Mouse (Mus musculus) embryonic facial prominence, embryonic 13.5 days (tissue): Measurements from ENCODE around the gene Fam207a. TPM values are rescaled to one million over a fixed set of nuclear protein-coding genes. Genes with fewer than 3 reads are reported as not detected.

Experiments
- ATAC-seq: fragments of 200-750 bp; cut with Nextera tagmentation; 2 replicates; pipeline ENCODE4 v1.8.0; 2017; ENCODE audit warnings: low read depth; ENCODE audit not compliant: insufficient number of reproducible peaks, insufficient read depth, low FRiP score, low TSS enrichment
- H3K27ac ChIP-seq: fragments of 300-500 bp; sonication (generic); 2 replicates; pipeline ENCODE4 v1.5.1; 2015; ENCODE audit warnings: moderate library complexity, mild to moderate bottlenecking, inconsistent platforms
- H3K27me3 ChIP-seq: fragments of 300-500 bp; sonication (generic); 2 replicates; pipeline ENCODE4 v1.6.1; 2015; ENCODE audit warnings: mild to moderate bottlenecking, inconsistent platforms
- H3K36me3 ChIP-seq: fragments of 300-500 bp; sonication (generic); 2 replicates; pipeline ENCODE4 v1.6.1; 2015; ENCODE audit warnings: mild to moderate bottlenecking, inconsistent platforms
- H3K4me1 ChIP-seq: fragments of 300-500 bp; sonication (generic); 2 replicates; pipeline ENCODE4 v1.6.1; 2015; ENCODE audit warnings: inconsistent platforms
- H3K4me2 ChIP-seq: fragments of 300-500 bp; sonication (generic); 2 replicates; pipeline ENCODE4 v1.6.1; 2015; ENCODE audit warnings: moderate library complexity, mild to moderate bottlenecking, inconsistent platforms
- H3K4me3 ChIP-seq: fragments of 300-500 bp; sonication (generic); 2 replicates; pipeline ENCODE4 v1.5.1; 2015; ENCODE audit warnings: mild to moderate bottlenecking, inconsistent platforms
- H3K9ac ChIP-seq: fragments of 300-500 bp; sonication (generic); 2 replicates; pipeline ENCODE4 v1.6.1; 2015; ENCODE audit warnings: mild to moderate bottlenecking, inconsistent platforms
- H3K9me3 ChIP-seq: fragments of 300-500 bp; sonication (generic); 2 replicates; pipeline ENCODE4 v1.6.1; 2016; ENCODE audit warnings: inconsistent platforms
- WGBS: fragments of 180-500 bp; shearing (Covaris S2); methylation state at CpG from one replicate; pipeline ENCODE4 v1.1.7; 2015; ENCODE audit warnings: mixed read lengths; 5-methylcytosine and 5-hydroxymethylcytosine counted together
- polyA plus RNA-seq: library from polyadenylated mRNA; unstranded; fragments of >200 nt; fragmentation: Nextera tagmentation; extraction: Ambion mirVana; gene quantifications from 2 replicates; pipeline ENCODE4 v1.2.1, GENCODE M21; 2015

Fam207a gene
- polyA plus RNA-seq, 1 experiment from 2014 or later: 41.5 TPM

GRCm38 (mm10) chr10:77509403-77510187 is 6.0 kb downstream of the Fam207a start:
- Histone ChIP-seq H3K27ac (no peak overlapping the region), H3K27me3 (no peaks in the 10 kb centered on the region), H3K4me2 (no peak overlapping the region), H3K36me3 (peaks cover 85% of the 10 kb centered on the region), H3K9ac (peak overlapping the region; percentile 54), H3K9me3 (no peaks in the 10 kb centered on the region), H3K4me3 (no peak overlapping the region), H3K4me1 (peaks cover 18% of the 10 kb centered on the region)
- ATAC-seq: 0 out of 2 replicates have a peak, but pooled peaks have one; percentile 28
- WGBS: 43% methylated on average over 12 of the region's 12 CpGs

GRCm38 (mm10) chr10:77508744-77509143 is 6.8 kb downstream of the Fam207a start:
- peaks cover 12% of the 10 kb centered on the region for H3K4me1 ChIP-seq
- no peak overlapping the region for H3K4me3 ChIP-seq
- no peak for ATAC-seq
- no peaks in the 10 kb centered on the region for H3K27me3 ChIP-seq
- no peak overlapping the region for H3K9ac ChIP-seq
- WGBS: 91% methylated on average over 3 of the region's 3 CpGs
- no peaks in the 10 kb centered on the region for H3K9me3 ChIP-seq
- H3K27ac ChIP-seq: no peak overlapping the region
- peaks cover 82% of the 10 kb centered on the region for H3K36me3 ChIP-seq
- no peak overlapping the region for H3K4me2 ChIP-seq

- Histone ChIP-seq H3K4me2 (no peak overlapping the region), H3K9me3 (no peaks in the 10 kb centered on the region), H3K27ac (no peak overlapping the region), H3K4me3 (no peak overlapping the region), H3K27me3 (no peaks in the 10 kb centered on the region), H3K4me1 (peaks cover 12% of the 10 kb centered on the region), H3K9ac (no peak overlapping the region), H3K36me3 (peaks cover 85% of the 10 kb centered on the region)
- WGBS: 95% methylated on average over 4 of the region's 4 CpGs
- ATAC-seq: no peak
Observed at GRCm38 (mm10) chr10:77507779-77508178, 7.8 kb downstream of the Fam207a start.

GRCm38 (mm10) chr10:77506961-77507577 is 8.5 kb downstream of the Fam207a start:
- WGBS: 87% methylated on average over 13 of the region's 13 CpGs
- no peak overlapping the region for H3K4me2 ChIP-seq
- H3K4me1 ChIP-seq: peaks cover 12% of the 10 kb centered on the region
- no peak overlapping the region for H3K4me3 ChIP-seq
- no peak overlapping the region for H3K27ac ChIP-seq
- H3K9me3 ChIP-seq: no peaks in the 10 kb centered on the region
- no peaks in the 10 kb centered on the region for H3K27me3 ChIP-seq
- H3K36me3 ChIP-seq: peaks cover 81% of the 10 kb centered on the region
- ATAC-seq: no peak
- H3K9ac ChIP-seq: no peak overlapping the region

GRCm38 (mm10) chr10:77506526-77506925 is 9.1 kb downstream of the Fam207a start:
- Histone ChIP-seq H3K27me3 (no peaks in the 10 kb centered on the region), H3K9ac (no peak overlapping the region), H3K9me3 (no peaks in the 10 kb centered on the region), H3K4me1 (peaks cover 12% of the 10 kb centered on the region), H3K4me3 (no peak overlapping the region), H3K36me3 (peaks cover 81% of the 10 kb centered on the region), H3K4me2 (no peak overlapping the region), H3K27ac (no peak overlapping the region)
- no peak for ATAC-seq
- WGBS: 88% methylated on average over 5 of the region's 5 CpGs

GRCm38 (mm10) chr10:77504143-77504542 is 11.4 kb downstream of the Fam207a start:
- Histone ChIP-seq H3K4me1 (peaks cover 9% of the 10 kb centered on the region; the same call in 1 of the 2 replicates), H3K9ac (no peak overlapping the region), H3K4me2 (no peak overlapping the region), H3K9me3 (no peaks in the 10 kb centered on the region), H3K27me3 (no peaks in the 10 kb centered on the region), H3K4me3 (no peak overlapping the region), H3K36me3 (peaks cover 79% of the 10 kb centered on the region), H3K27ac (no peak overlapping the region)
- 94% methylated on average over 6 of the region's 6 CpGs for WGBS
- no peak for ATAC-seq

GRCm38 (mm10) chr10:77502967-77503922 is 12.3 kb downstream of the Fam207a start:
- no peak overlapping the region for H3K27ac ChIP-seq
- no peak overlapping the region for H3K9ac ChIP-seq
- H3K36me3 ChIP-seq: peaks cover 77% of the 10 kb centered on the region
- H3K4me3 ChIP-seq: no peak overlapping the region
- 91% methylated on average over 25 of the region's 25 CpGs for WGBS
- H3K9me3 ChIP-seq: no peaks in the 10 kb centered on the region
- no peaks in the 10 kb centered on the region for H3K27me3 ChIP-seq
- H3K4me2 ChIP-seq: no peak overlapping the region
- peaks cover 10% of the 10 kb centered on the region; the same call in 1 of the 2 replicates for H3K4me1 ChIP-seq
- ATAC-seq: no peak

- peaks cover 22% of the 10 kb centered on the region for H3K4me1 ChIP-seq
- H3K9ac ChIP-seq: no peak overlapping the region
- H3K4me2 ChIP-seq: no peak overlapping the region
- H3K27ac ChIP-seq: no peak overlapping the region
- no peak overlapping the region for H3K4me3 ChIP-seq
- no peak for ATAC-seq
- peaks cover 76% of the 10 kb centered on the region for H3K36me3 ChIP-seq
- 86% methylated on average over 14 of the region's 14 CpGs for WGBS
- no peaks in the 10 kb centered on the region for H3K27me3 ChIP-seq
- no peaks in the 10 kb centered on the region for H3K9me3 ChIP-seq
Observed at GRCm38 (mm10) chr10:77500636-77501035, 14.9 kb downstream of the Fam207a start.

DNA sequence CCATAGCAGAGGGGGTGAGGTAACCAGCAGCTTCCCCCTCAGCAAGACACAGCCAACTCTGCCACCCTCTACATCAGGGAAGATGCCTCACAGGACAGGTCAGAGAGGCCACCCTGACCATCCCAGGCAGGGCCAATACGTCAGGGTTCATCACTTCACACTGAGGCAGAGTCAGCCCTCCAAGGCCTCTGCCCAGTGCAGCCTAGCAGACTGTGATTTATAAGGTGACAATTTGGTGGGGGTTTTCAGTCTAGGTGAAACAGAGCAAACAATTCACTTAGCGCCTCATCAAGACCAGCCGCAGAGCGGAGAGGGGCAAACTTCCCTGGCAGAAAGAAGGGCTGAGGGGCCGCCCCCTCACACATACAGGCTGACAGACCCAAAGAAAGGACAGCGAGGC is 17.3 kb downstream of the Fam207a start:
- Histone ChIP-seq H3K4me2 (no peak overlapping the region), H3K9ac (no peak overlapping the region), H3K4me3 (no peak overlapping the region), H3K36me3 (peaks cover 82% of the 10 kb centered on the region), H3K4me1 (peaks cover 22% of the 10 kb centered on the region), H3K27me3 (no peaks in the 10 kb centered on the region), H3K9me3 (no peaks in the 10 kb centered on the region), H3K27ac (no peak overlapping the region)
- 90% methylated on average over 6 of the region's 6 CpGs for WGBS
- ATAC-seq: no peak

- WGBS: 87% methylated on average over 13 of the region's 13 CpGs
- no peaks in the 10 kb centered on the region for H3K27me3 ChIP-seq
- H3K9me3 ChIP-seq: 0 out of 2 replicates have a peak, but pooled peaks cover 4% of the 10 kb centered on the region
- no peak overlapping the region for H3K27ac ChIP-seq
- no peak for ATAC-seq
- H3K4me3 ChIP-seq: no peak overlapping the region
- no peak overlapping the region for H3K4me2 ChIP-seq
- H3K9ac ChIP-seq: no peak overlapping the region
- H3K36me3 ChIP-seq: peaks cover 86% of the 10 kb centered on the region
- peaks cover 22% of the 10 kb centered on the region for H3K4me1 ChIP-seq
Observed at GRCm38 (mm10) chr10:77497185-77497584, 18.4 kb downstream of the Fam207a start.

DNA sequence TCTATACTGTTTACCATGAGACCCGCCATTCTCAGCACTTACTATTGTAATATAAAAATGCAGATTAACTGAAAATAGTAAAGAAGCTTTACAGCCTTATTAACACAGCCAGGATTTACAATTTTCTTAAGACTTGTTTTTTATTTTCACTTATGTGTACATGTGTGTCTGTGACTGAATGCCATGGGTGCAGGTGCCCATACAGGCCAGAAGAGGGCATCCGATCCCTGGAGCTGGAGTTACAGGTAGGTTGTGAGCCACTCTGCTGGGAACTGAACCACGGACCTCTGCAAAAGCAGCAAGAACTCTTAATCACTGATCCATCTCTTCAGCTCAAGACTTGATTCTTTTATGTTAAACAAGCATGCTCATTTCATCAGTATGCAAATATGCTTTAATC is 22.7 kb downstream of the Fam207a start:
- Histone ChIP-seq H3K4me1 (peaks cover 10% of the 10 kb centered on the region), H3K4me3 (no peak overlapping the region), H3K27ac (no peak overlapping the region), H3K9me3 (0 out of 2 replicates have a peak, but pooled peaks cover 4% of the 10 kb centered on the region), H3K27me3 (no peaks in the 10 kb centered on the region), H3K4me2 (no peak overlapping the region), H3K9ac (no peak overlapping the region), H3K36me3 (peaks cover 88% of the 10 kb centered on the region)
- 95% methylated on average over 3 of the region's 3 CpGs for WGBS
- ATAC-seq: no peak
